Mouse (Mus musculus) cerebral cortex, adult 2 months (tissue): ENCODE measurements around the gene Uxt.

Experiments
- WGBS: fragments of 180-500 bp; shearing (Covaris S2); methylation state at CpG from one replicate; pipeline ENCODE4 v1.1.7; 2018; 5-methylcytosine and 5-hydroxymethylcytosine counted together

The Uxt gene

DNA sequence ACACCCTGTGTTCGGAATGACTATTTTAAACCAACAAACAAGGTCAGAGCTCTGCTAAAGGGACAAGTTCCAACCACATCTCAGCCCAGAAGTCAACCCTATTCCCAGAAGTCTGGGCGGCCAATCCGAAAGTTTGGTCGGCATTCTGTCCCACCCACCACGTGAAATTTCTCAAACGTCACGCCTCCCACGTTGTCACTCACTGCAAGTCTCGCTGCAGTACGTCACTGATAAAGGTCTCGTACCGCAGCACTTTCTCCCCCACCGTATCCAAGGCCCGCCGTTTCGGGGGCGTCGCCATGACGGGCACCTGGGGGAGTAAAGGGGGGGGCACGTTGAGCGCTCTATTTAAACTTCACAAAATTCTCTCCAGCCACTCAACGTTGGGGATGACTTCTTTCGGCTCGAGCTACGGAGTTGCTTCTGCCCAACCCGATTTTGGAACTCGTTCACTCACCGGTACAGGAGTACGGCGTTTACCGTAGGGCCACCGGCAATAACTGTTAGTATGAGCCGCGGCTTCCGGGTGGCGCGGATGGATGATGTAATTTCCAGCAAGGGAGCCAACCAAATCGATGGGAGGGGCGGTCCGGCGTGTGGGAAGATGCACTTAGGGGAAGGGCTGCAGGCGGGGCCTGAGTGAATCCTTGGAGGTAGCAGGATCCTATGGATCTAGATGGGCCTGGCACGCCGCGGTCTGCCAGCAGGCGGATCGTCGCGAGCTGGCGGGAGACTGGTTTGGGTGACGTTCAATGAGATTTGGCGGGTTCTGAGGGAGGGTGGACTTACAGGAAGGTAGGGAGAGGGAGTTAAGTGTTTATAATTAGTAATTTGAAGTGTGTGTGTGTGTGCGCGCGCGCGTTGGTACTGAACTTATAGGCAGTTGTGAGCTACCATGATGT is at the start of gene Uxt:
Uxt (minus strand) TSS at position 541 of the 902 bp plus-strand sequence.
- WGBS, result 6% methylated on average over 57 of the region's 57 CpGs

DNA sequence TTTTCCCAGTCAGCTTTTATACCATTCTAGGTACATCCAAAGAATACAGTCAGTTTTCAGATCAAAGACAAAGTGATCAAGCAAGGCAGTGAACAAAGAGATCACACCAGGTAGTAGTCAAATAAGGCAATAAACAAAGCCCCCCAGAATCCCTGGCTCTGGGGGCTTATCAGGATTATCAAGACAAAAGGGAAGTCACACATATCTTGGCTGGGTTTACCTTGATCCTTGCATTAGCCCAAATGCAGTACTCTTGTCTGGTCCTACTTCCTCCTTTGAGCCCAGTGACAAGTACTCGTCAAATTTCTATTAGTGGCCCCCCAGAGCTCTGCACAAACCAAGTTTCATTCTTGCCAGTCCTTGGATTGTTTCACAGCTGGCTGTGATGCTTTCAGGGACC is 19.1 kb upstream of the Uxt start:
- WGBS, result 85% methylated on average over 1 of the region's 1 CpGs

GRCm38 (mm10) chrX:20950191-20950880 is 11.5 kb downstream of the Uxt start, which contains the start of gene Elk1:
TSS of gene Elk1 (minus strand) at chrX:20950608.
- WGBS, result 3% methylated on average over 20 of the region's 30 CpGs

DNA sequence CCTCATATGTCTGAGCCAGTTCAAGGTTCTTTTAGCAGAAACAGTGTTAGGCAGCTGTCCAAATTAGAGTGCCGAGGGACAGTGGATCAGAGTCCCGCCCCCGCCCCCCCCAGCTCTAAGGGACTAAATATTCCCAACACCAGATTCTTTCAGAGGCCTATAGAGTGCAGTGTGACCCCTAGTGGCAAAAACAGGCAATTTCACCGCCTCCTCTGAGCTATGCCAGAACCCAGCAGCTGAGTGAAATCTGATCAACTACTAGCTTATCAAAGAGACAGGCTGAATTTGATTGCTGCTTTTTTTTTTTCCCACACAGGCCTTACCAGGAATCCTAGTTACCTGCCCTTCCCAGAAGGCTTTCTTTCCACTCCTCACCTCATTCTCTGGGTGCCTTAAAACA is 15.8 kb downstream of the Uxt start:
- 0% methylated on average over 4 of the region's 4 CpGs for WGBS

DNA sequence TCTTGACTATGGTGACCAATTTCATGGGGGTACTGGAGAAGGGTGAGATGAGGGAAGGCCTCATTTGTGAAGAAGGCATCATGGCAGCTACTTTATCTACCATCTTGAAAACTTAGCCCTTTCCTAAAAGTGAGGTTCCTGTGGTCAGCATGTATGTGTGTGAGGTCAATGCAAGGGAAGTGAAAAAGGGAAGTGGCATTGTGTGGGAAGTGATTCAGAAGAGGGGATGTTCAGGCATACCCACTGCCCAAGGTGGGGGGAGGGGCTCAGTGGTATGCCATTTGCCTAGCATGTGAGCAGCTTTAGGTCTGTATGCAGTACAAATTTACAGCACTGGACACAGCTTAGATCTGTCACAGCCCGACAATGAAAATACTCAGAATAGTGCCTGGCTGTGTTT is 29.9 kb downstream of the Uxt start:
- 73% methylated on average over 1 of the region's 1 CpGs for WGBS

- WGBS, result 89% methylated on average over 1 of the region's 1 CpGs
These were observed 30.5 kb downstream of the Uxt start, which contains the start of gene Cfp for GRCm38 (mm10) chrX:20931364-20931763. TSS of gene Cfp (minus strand) at chrX:20931555.

- 84% methylated on average over 1 of the region's 1 CpGs for WGBS
These were observed 32.0 kb downstream of the Uxt start for GRCm38 (mm10) chrX:20929859-20930258.

GRCm38 (mm10) chrX:20923506-20923905 is 38.3 kb downstream of the Uxt start:
- 57% methylated on average over 1 of the region's 1 CpGs for WGBS

GRCm38 (mm10) chrX:20921366-20921765 is 40.5 kb downstream of the Uxt start:
- 20% methylated on average over 5 of the region's 5 CpGs for WGBS

DNA sequence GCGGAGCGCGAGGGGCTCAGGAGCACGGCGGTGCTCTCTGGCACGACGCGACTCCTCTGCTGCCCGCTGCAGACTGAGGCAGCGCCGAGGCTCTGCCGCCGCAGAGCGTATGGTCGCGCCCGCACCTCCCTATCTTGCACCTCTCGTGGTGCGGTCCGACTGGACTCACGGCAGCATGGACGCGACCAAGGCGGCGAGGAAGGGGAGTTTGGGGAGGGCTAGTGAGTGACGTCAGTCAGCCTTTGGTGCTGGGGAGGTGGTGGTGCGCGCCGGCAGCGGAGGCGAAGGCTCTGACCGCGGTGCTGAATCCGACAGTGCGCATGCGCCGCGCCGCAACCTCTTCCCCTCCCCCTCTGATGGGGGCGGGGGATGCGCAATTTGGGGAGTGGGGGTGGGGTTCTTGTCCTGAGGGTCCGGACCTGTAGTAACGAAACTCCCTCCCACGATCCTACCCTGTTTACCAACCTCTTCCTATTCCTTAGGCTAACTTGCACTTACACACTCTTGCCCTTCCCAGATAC is 40.9 kb downstream of the Uxt start, which contains the start of gene Syn1:
Syn1 (minus strand) TSS at position 161 of the 521 bp plus-strand sequence.
- WGBS, result under 1% methylated on average over 40 of the region's 44 CpGs

DNA sequence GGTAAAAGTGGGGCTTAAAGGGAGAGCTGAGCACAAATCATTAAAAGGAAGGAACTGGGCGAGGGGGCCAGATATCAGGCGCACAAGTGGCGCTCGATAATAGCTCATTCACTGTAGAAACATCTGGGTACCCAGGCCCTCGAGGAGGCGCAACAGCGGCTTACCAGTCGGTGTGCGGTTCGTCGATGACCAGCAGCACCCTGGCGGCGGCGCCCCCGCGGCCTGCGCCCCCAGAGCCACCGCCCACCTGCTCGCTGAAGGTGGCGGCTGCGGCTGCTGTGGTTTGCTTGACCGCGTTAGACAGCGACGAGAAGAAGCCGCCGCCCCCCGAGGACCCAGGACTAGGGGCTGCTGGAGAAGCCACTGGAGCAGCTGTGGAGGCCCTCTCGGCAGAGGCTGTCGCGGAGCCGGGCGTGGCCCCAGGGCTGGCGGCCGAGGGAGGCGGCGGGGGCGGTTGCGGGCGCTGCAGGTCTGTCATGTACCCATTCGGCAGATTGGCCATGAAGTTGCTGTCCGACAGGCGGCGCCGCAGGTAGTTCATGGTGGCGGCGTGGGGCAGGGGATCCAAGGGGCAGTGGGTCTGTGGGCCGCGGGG is 41.5 kb downstream of the Uxt start:
- WGBS, result 2% methylated on average over 43 of the region's 49 CpGs

DNA sequence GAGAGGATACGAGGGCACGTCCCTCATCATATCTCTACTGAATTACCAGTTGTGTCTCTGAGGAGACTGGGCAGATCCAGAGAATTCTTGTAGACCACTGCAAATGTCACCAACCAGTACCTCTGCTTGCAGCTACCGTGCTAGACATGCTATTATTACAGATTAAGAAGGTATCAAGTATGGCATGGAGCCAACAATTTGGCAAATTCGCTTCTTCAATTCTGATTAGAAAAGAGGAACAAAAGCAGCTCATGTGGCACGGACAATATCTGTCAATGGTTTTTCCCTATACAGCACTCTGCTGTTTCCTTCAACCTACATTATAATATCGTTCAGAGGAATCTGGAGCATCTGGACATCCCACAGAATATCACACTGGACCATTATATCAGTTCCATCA is 48.1 kb downstream of the Uxt start:
- WGBS, result 57% methylated on average over 6 of the region's 6 CpGs

GRCm38 (mm10) chrX:20910074-20910473 is 51.7 kb downstream of the Uxt start:
- WGBS, result 31% methylated on average over 3 of the region's 3 CpGs
